Mouse (Mus musculus): ENCODE measurements around the gene Btk. TPM values are rescaled to one million over a fixed set of nuclear protein-coding genes. Genes with fewer than 3 reads are reported as not detected.

Btk gene
- polyA plus RNA-seq, 1 experiment from 2014 or later, result 0.99 TPM

DNA sequence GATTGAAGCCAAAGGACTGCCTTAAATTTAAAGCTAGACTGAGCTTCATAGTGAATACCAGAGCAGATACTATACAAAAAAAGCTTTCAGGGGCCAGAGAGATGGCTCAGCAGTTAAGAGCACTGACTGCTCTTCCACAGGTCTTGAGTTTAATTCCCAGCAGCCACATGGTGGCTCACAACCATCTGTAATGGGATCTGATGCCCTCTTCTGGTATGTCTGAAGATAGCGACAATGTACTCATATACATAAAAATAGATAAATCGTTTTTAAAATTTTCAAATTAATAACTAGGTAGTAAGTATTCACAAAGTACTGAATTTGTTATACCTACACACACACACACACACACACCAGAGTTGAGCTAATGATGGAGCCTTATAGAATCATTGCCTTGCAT is 50.0 kb downstream of the Btk start:
- Histone ChIP-seq H3K27me3 (ENCODE audit: control insufficient read depth, insufficient read depth, low read length) (no peaks in the 10 kb centered on the region), H3K36me3 (ENCODE audit: control insufficient read depth, insufficient read depth, low read length) (no peaks in the 10 kb centered on the region), H3K9ac (ENCODE audit: low read length) (no peak overlapping the region), H3K4me2 (ENCODE audit: low read depth, low read length, severe bottlenecking) (no peak overlapping the region), H3K27ac (ENCODE audit: low read depth, low read length) (no peak overlapping the region), H3K9me3 (ENCODE audit: control insufficient read depth, low read length) (no peaks in the 10 kb centered on the region), H3K4me3 (ENCODE audit: low read depth, low read length) (no peak overlapping the region), H3K4me1 (replicated peaks; ENCODE audit: control insufficient read depth, insufficient read depth, low read length) (no peaks in the 10 kb centered on the region)
- ATAC-seq (replicated peaks; ENCODE audit: low FRiP score), result no peak
- 65% methylated on average over 2 of the region's 2 CpGs for WGBS
- no peak for DNase-seq (ENCODE audit: low spot score)

- Histone ChIP-seq H3K9me3 (ENCODE audit: control insufficient read depth, low read length) (no peaks in the 10 kb centered on the region), H3K27me3 (ENCODE audit: control insufficient read depth, insufficient read depth, low read length) (no peaks in the 10 kb centered on the region), H3K4me3 (ENCODE audit: low read depth, low read length) (no peak overlapping the region), H3K4me2 (ENCODE audit: low read depth, low read length, severe bottlenecking) (no peak overlapping the region), H3K27ac (ENCODE audit: low read depth, low read length) (no peak overlapping the region), H3K9ac (ENCODE audit: low read length) (no peak overlapping the region), H3K36me3 (ENCODE audit: control insufficient read depth, insufficient read depth, low read length) (no peaks in the 10 kb centered on the region), H3K4me1 (replicated peaks; ENCODE audit: control insufficient read depth, insufficient read depth, low read length) (no peaks in the 10 kb centered on the region)
- WGBS, result 84% methylated on average over 4 of the region's 4 CpGs
- no peak for ATAC-seq (replicated peaks; ENCODE audit: low FRiP score)
- DNase-seq (ENCODE audit: low spot score), result no peak
Measured at GRCm38 (mm10) chrX:134525260-134525659, 58.1 kb downstream of the Btk start.

- H3K36me3 ChIP-seq (ENCODE audit: control insufficient read depth, insufficient read depth, low read length), result no peaks in the 10 kb centered on the region
- no peak overlapping the region for H3K4me3 ChIP-seq (ENCODE audit: low read depth, low read length)
- no peak overlapping the region for H3K4me2 ChIP-seq (ENCODE audit: low read depth, low read length, severe bottlenecking)
- no peak for DNase-seq (ENCODE audit: low spot score)
- H3K27ac ChIP-seq (ENCODE audit: low read depth, low read length), result no peak overlapping the region
- H3K9me3 ChIP-seq (ENCODE audit: control insufficient read depth, low read length), result no peaks in the 10 kb centered on the region
- H3K9ac ChIP-seq (ENCODE audit: low read length), result no peak overlapping the region
- ATAC-seq (replicated peaks; ENCODE audit: low FRiP score), result no peak
- WGBS, result 79% methylated on average over 4 of the region's 4 CpGs
- no peaks in the 10 kb centered on the region for H3K27me3 ChIP-seq (ENCODE audit: control insufficient read depth, insufficient read depth, low read length)
- no peaks in the 10 kb centered on the region for H3K4me1 ChIP-seq (replicated peaks; ENCODE audit: control insufficient read depth, insufficient read depth, low read length)
Measured at GRCm38 (mm10) chrX:134523772-134524171, 59.6 kb downstream of the Btk start.

- no peak overlapping the region for H3K4me3 ChIP-seq (ENCODE audit: low read depth, low read length)
- no peaks in the 10 kb centered on the region for H3K9me3 ChIP-seq (ENCODE audit: control insufficient read depth, low read length)
- no peaks in the 10 kb centered on the region for H3K27me3 ChIP-seq (ENCODE audit: control insufficient read depth, insufficient read depth, low read length)
- no peaks in the 10 kb centered on the region for H3K4me1 ChIP-seq (replicated peaks; ENCODE audit: control insufficient read depth, insufficient read depth, low read length)
- WGBS, result 28% methylated on average over 2 of the region's 2 CpGs
- no peaks in the 10 kb centered on the region for H3K36me3 ChIP-seq (ENCODE audit: control insufficient read depth, insufficient read depth, low read length)
- H3K4me2 ChIP-seq (ENCODE audit: low read depth, low read length, severe bottlenecking), result no peak overlapping the region
- no peak for DNase-seq (ENCODE audit: low spot score)
- ATAC-seq (replicated peaks; ENCODE audit: low FRiP score), result no peak
- no peak overlapping the region for H3K27ac ChIP-seq (ENCODE audit: low read depth, low read length)
- no peak overlapping the region for H3K9ac ChIP-seq (ENCODE audit: low read length)
Measured at GRCm38 (mm10) chrX:134509473-134509872, 73.9 kb downstream of the Btk start.

GRCm38 (mm10) chrX:134507977-134508376 is 75.4 kb downstream of the Btk start:
- ATAC-seq (replicated peaks; ENCODE audit: low FRiP score), result no peak

DNA sequence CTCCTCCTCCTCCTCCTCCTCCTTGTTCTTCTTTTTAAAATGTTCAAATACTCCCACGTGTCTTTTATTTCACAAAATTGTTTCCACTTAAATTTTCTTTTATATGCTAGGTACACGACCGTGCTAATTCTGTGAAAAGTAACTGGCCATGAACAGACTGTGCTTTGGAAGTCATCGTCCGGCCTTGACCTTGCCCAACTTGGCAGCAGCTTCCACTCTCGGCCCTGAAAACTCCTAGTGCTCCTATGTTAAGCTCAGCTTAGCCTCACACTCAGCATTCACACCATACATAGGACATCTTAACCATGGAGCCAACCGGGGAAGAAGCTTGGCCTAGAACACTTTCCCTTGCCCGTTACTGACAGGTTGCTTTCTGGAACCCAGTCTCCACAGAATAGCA is 82.7 kb downstream of the Btk start:
- no peaks in the 10 kb centered on the region for H3K27me3 ChIP-seq (ENCODE audit: control insufficient read depth, insufficient read depth, low read length)
- DNase-seq (ENCODE audit: low spot score), result no peak
- no peak overlapping the region for H3K4me2 ChIP-seq (ENCODE audit: low read depth, low read length, severe bottlenecking)
- no peaks in the 10 kb centered on the region for H3K4me1 ChIP-seq (replicated peaks; ENCODE audit: control insufficient read depth, insufficient read depth, low read length)
- ATAC-seq (replicated peaks; ENCODE audit: low FRiP score), result no peak
- no peak overlapping the region for H3K4me3 ChIP-seq (ENCODE audit: low read depth, low read length)
- no peaks in the 10 kb centered on the region for H3K9me3 ChIP-seq (ENCODE audit: control insufficient read depth, low read length)
- H3K27ac ChIP-seq (ENCODE audit: low read depth, low read length), result no peak overlapping the region
- H3K9ac ChIP-seq (ENCODE audit: low read length), result no peak overlapping the region
- 90% methylated on average over 8 of the region's 8 CpGs for WGBS
- no peaks in the 10 kb centered on the region for H3K36me3 ChIP-seq (ENCODE audit: control insufficient read depth, insufficient read depth, low read length)

More at GRCm38 (mm10) chrX:134507977-134508376, 75.4 kb downstream of the Btk start:
- H3K9me3 ChIP-seq (ENCODE audit: control insufficient read depth, low read length), result no peaks in the 10 kb centered on the region
- no peak overlapping the region for H3K4me2 ChIP-seq (ENCODE audit: low read depth, low read length, severe bottlenecking)
- H3K4me1 ChIP-seq (replicated peaks; ENCODE audit: control insufficient read depth, insufficient read depth, low read length), result no peaks in the 10 kb centered on the region
- no peaks in the 10 kb centered on the region for H3K36me3 ChIP-seq (ENCODE audit: control insufficient read depth, insufficient read depth, low read length)
- WGBS, result 75% methylated on average over 6 of the region's 6 CpGs
- no peaks in the 10 kb centered on the region for H3K27me3 ChIP-seq (ENCODE audit: control insufficient read depth, insufficient read depth, low read length)
- no peak for DNase-seq (ENCODE audit: low spot score)
- H3K4me3 ChIP-seq (ENCODE audit: low read depth, low read length), result no peak overlapping the region
- no peak overlapping the region for H3K27ac ChIP-seq (ENCODE audit: low read depth, low read length)
- no peak overlapping the region for H3K9ac ChIP-seq (ENCODE audit: low read length)

Other genes with a start within 250 kb of the Btk start
- gene Drp2, start 179.0 kb downstream of the Btk start, polyA plus RNA-seq (2014; fragmentation: Nextera tagmentation; extraction: Ambion mirVana), result 5.2 and 6.4 TPM in 2 replicates
- gene Taf7l, start 107.1 kb downstream of the Btk start, polyA plus RNA-seq (2014; fragmentation: Nextera tagmentation; extraction: Ambion mirVana), result 0.16 TPM in 1 of 2 replicates, not detected in the other
- 72.0 and 81.3 TPM in 2 replicates for gene Timm8a1, start 41.7 kb downstream of the Btk start, polyA plus RNA-seq (2014; fragmentation: Nextera tagmentation; extraction: Ambion mirVana)
- 295 and 342 TPM in 2 replicates for gene Rpl36a, start 2.1 kb upstream of the Btk start, polyA plus RNA-seq (2014; fragmentation: Nextera tagmentation; extraction: Ambion mirVana)
- 3.3 and 3.9 TPM in 2 replicates for gene Gla, start 17.6 kb upstream of the Btk start, polyA plus RNA-seq (2014; fragmentation: Nextera tagmentation; extraction: Ambion mirVana)
- gene Hnrnph2, start 17.6 kb upstream of the Btk start, polyA plus RNA-seq (2014; fragmentation: Nextera tagmentation; extraction: Ambion mirVana), result 183 and 185 TPM in 2 replicates
- gene Armcx4, start 102.9 kb upstream of the Btk start, polyA plus RNA-seq (2014; fragmentation: Nextera tagmentation; extraction: Ambion mirVana), result 6.3 and 6.6 TPM in 2 replicates
- 40.5 and 42.8 TPM in 2 replicates for gene Armcx1, start 134.4 kb upstream of the Btk start, polyA plus RNA-seq (2014; fragmentation: Nextera tagmentation; extraction: Ambion mirVana)
- 16.8 and 17.1 TPM in 2 replicates for gene Armcx6, start 167.8 kb upstream of the Btk start, polyA plus RNA-seq (2014; fragmentation: Nextera tagmentation; extraction: Ambion mirVana)
- gene Armcx3, start 173.0 kb upstream of the Btk start, polyA plus RNA-seq (2014; fragmentation: Nextera tagmentation; extraction: Ambion mirVana), result 61.1 and 66.0 TPM in 2 replicates
- gene Armcx2, start 225.7 kb upstream of the Btk start, polyA plus RNA-seq (2014; fragmentation: Nextera tagmentation; extraction: Ambion mirVana), result 70.7 and 72.5 TPM in 2 replicates

Data from forebrain, embryonic 11.5 days (tissue).